8 mouse cellular contexts compared by ENCODE assay signal in genomic region chr10:22058218-22059025, GRCm38 (mm10). TPM values are rescaled to one million over a fixed set of nuclear protein-coding genes. Genes with fewer than 3 reads are reported as not detected.
DNase-seq lines count a peak whose midpoint lies in the region; ATAC-seq and TF ChIP-seq lines count a peak whose summit lies in the region.

No protein-coding gene starts in this region.

- peak overlapping the region; percentile 70 for H3K4me3 ChIP-seq in E14TG2a.4 (replicated peaks; ENCODE audit: low read length)
- peak overlapping the region; percentile 91 for H3K4me3 ChIP-seq in cerebellum, adult 2 months (replicated peaks; ENCODE audit: insufficient read depth, low read depth, low read length)
- H3K4me3 ChIP-seq in forebrain, embryonic 16.5 days (replicated peaks; ENCODE audit: low read length): peak overlapping the region; percentile 57
- H3K4me3 ChIP-seq in liver, postnatal 0 days (ENCODE audit: low read depth, low read length): peak overlapping the region; percentile 49
- peak overlapping the region; percentile 48 for H3K4me3 ChIP-seq in neural tube, embryonic 14.5 days (ENCODE audit: low read depth, low read length)

- peak; percentile 99 for ATAC-seq in forebrain, embryonic 16.5 days
- ATAC-seq in liver, postnatal 0 days: peak; percentile 99
- peak; percentile 99 for ATAC-seq in neural tube, embryonic 14.5 days (ENCODE audit: low read depth)

- peak overlapping the region; percentile 84 for H3K4me2 ChIP-seq in forebrain, embryonic 16.5 days (ENCODE audit: low read length)
- H3K4me2 ChIP-seq in liver, postnatal 0 days (ENCODE audit: low read depth, low read length): peak overlapping the region; percentile 79
- peak overlapping the region; percentile 78 for H3K4me2 ChIP-seq in neural tube, embryonic 14.5 days (ENCODE audit: low read depth, low read length)

- peak; percentile 49; the same call in 1 of the 2 replicates for TF ChIP-seq POLR2A in cerebellum, adult 2 months (IDR thresholded peaks at IDR 0.05; ENCODE audit: borderline replicate concordance, insufficient read depth, low read length)

- TF ChIP-seq EP300 in liver, postnatal 0 days (IDR thresholded peaks at IDR 0.05; ENCODE audit: low read depth): no peak

- no peaks in the 10 kb centered on the region for H3K27me3 ChIP-seq in E14TG2a.4 (ENCODE audit: insufficient read depth, low read length)
- H3K27me3 ChIP-seq in cerebellum, adult 2 months (ENCODE audit: control insufficient read depth, insufficient read depth, low read length): no peaks in the 10 kb centered on the region; the same call in 1 of the 2 replicates
- no peaks in the 10 kb centered on the region for H3K27me3 ChIP-seq in forebrain, embryonic 16.5 days (replicated peaks; ENCODE audit: control insufficient read depth, insufficient read depth, low read length)
- H3K27me3 ChIP-seq in liver, postnatal 0 days (ENCODE audit: insufficient read depth, low read length): no peaks in the 10 kb centered on the region
- H3K27me3 ChIP-seq in neural tube, embryonic 14.5 days (ENCODE audit: control insufficient read depth, insufficient read depth, low read length): no peaks in the 10 kb centered on the region

- peak; percentile 94 to 95 for DNase-seq in cerebellum, adult 2 months
- DNase-seq in heart, postnatal 25 days (ENCODE audit: low spot score): peak; percentile 73
- peak; percentile 93 for DNase-seq in layer of hippocampus, adult 11-12 months (ENCODE audit: low spot score)
- peak; percentile 94 for DNase-seq in liver, postnatal 0 days
- peak; percentile 95 for DNase-seq in testis, postnatal 14 days (ENCODE audit: low spot score)

- WGBS in cerebellum, adult 2 months: 5% methylated on average over 41 of the region's 41 CpGs
- WGBS in forebrain, embryonic 16.5 days: 9% methylated on average over 41 of the region's 41 CpGs
- 10% methylated on average over 41 of the region's 41 CpGs for WGBS in liver, postnatal 0 days (ENCODE audit: insufficient replicate concordance)
- WGBS in neural tube, embryonic 14.5 days: 9% methylated on average over 41 of the region's 41 CpGs

- no peaks in the 10 kb centered on the region; the same call in 1 of the 2 replicates for H3K4me1 ChIP-seq in E14TG2a.4 (replicated peaks; ENCODE audit: low read depth, low read length)
- H3K4me1 ChIP-seq in cerebellum, adult 2 months (ENCODE audit: control insufficient read depth, insufficient read depth, low read length): no peaks in the 10 kb centered on the region
- H3K4me1 ChIP-seq in forebrain, embryonic 16.5 days (replicated peaks; ENCODE audit: control insufficient read depth, insufficient read depth, low read length): peaks cover 5% of the 10 kb centered on the region
- peaks cover 11% of the 10 kb centered on the region for H3K4me1 ChIP-seq in liver, postnatal 0 days (ENCODE audit: insufficient read depth)
- H3K4me1 ChIP-seq in neural tube, embryonic 14.5 days (ENCODE audit: control insufficient read depth, insufficient read depth, low read length): no peaks in the 10 kb centered on the region

- H3K9ac ChIP-seq in forebrain, embryonic 16.5 days (replicated peaks; ENCODE audit: low read depth, low read length): peak overlapping the region; percentile 60
- peak overlapping the region; percentile 53 for H3K9ac ChIP-seq in liver, postnatal 0 days (replicated peaks)
- peak overlapping the region; percentile 50 for H3K9ac ChIP-seq in neural tube, embryonic 14.5 days (replicated peaks; ENCODE audit: low read depth, low read length)

- intact Hi-C loops in heart, postnatal 25 days (cut with DNase I): no loop called here

- H3K27ac ChIP-seq in cerebellum, adult 2 months (ENCODE audit: insufficient read depth, low read length): no peak overlapping the region
- H3K27ac ChIP-seq in forebrain, embryonic 16.5 days (ENCODE audit: low read length): no peak overlapping the region
- no peak overlapping the region for H3K27ac ChIP-seq in liver, postnatal 0 days (ENCODE audit: low read depth)
- H3K27ac ChIP-seq in neural tube, embryonic 14.5 days (ENCODE audit: low read depth, low read length): no peak overlapping the region

- TF ChIP-seq CTCF in E14TG2a.4 (conservative IDR thresholded peaks at IDR 0.05; ENCODE audit: low read length): no peak
- no peak for TF ChIP-seq CTCF in cerebellum, adult 2 months (IDR thresholded peaks at IDR 0.05; ENCODE audit: borderline replicate concordance, insufficient read depth, low read depth, low read length)
- no peak for TF ChIP-seq CTCF in liver, postnatal 0 days (IDR thresholded peaks at IDR 0.05; ENCODE audit: low read depth)

- no peaks in the 10 kb centered on the region for H3K36me3 ChIP-seq in E14TG2a.4 (ENCODE audit: insufficient read depth, low read length)
- H3K36me3 ChIP-seq in forebrain, embryonic 16.5 days (ENCODE audit: control insufficient read depth, insufficient read depth): no peaks in the 10 kb centered on the region
- H3K36me3 ChIP-seq in liver, postnatal 0 days (replicated peaks; ENCODE audit: insufficient read depth, low read length): no peaks in the 10 kb centered on the region
- H3K36me3 ChIP-seq in neural tube, embryonic 14.5 days (ENCODE audit: control insufficient read depth, insufficient read depth, low read length): no peaks in the 10 kb centered on the region

- no peaks in the 10 kb centered on the region for H3K9me3 ChIP-seq in E14TG2a.4 (ENCODE audit: low read length)
- H3K9me3 ChIP-seq in forebrain, embryonic 16.5 days (ENCODE audit: control insufficient read depth, low read length): no peaks in the 10 kb centered on the region
- H3K9me3 ChIP-seq in liver, postnatal 0 days (ENCODE audit: low read length): no peaks in the 10 kb centered on the region
- no peaks in the 10 kb centered on the region for H3K9me3 ChIP-seq in neural tube, embryonic 14.5 days (ENCODE audit: control insufficient read depth, low read length)

RNA-seq across cellular contexts. Expression of gene 4930444G20Rik, which starts 9.5 kb away (rescaled TPM):
- not detected in 2 replicates for polyA plus RNA-seq in cerebellum, adult 2 months (2012; rRNA removed)
- not detected in 2 replicates for polyA plus RNA-seq in forebrain, embryonic 16.5 days (2015; fragmentation: Nextera tagmentation; extraction: Ambion mirVana)
- total RNA-seq in heart, postnatal 25 days (2021): not detected
- not detected in 2 replicates for polyA plus RNA-seq in liver, postnatal 0 days (2015; fragmentation: Nextera tagmentation; extraction: Ambion mirVana)
- polyA plus RNA-seq in neural tube, embryonic 14.5 days (2014; fragmentation: Nextera tagmentation; extraction: Ambion mirVana): not detected in 2 replicates
